Mouse (Mus musculus): Measurements from ENCODE around the gene Tnrc6b. TPM values are rescaled to one million over a fixed set of nuclear protein-coding genes. Genes with fewer than 3 reads are reported as not detected.
A peak's percentile ranks its signal among the peaks of the same experiment; 100 is the strongest.

Gene Tnrc6b
- polyA plus RNA-seq, 2 experiments = 8.1 to 8.8 TPM

- no peaks in the 10 kb centered on the region for H3K27me3 ChIP-seq (ENCODE audit: control insufficient read depth, insufficient read depth, low read length)
- DNase-seq (ENCODE audit: low read depth in 3 of 3, low spot score in 3 of 3) = no peak
- H3K4me3 ChIP-seq (ENCODE audit: insufficient read depth in 1 of 2, low read depth in 2 of 2, low read length in 2 of 2) = no peak overlapping the region
- H3K4me1 ChIP-seq (replicated peaks; ENCODE audit: control insufficient read depth in 2 of 2, insufficient read depth in 2 of 2, low read length in 1 of 2) = peaks cover 5 to 8% of the 10 kb centered on the region in 2 experiments
- H3K9ac ChIP-seq (replicated peaks) = no peak overlapping the region
- no peak for ATAC-seq (ENCODE audit: insufficient read depth)
- H3K27ac ChIP-seq = no peak overlapping the region
- no peaks in the 10 kb centered on the region for H3K9me3 ChIP-seq (ENCODE audit: control insufficient read depth, low read length)
- no peak overlapping the region for H3K4me2 ChIP-seq (ENCODE audit: low read depth)
- no peaks in the 10 kb centered on the region for H3K36me3 ChIP-seq (replicated peaks; ENCODE audit: control insufficient read depth, insufficient read depth, low read depth)
- TF ChIP-seq EP300 (IDR thresholded peaks at IDR 0.05; ENCODE audit: low read depth) (no peak), CTCF (IDR thresholded peaks at IDR 0.05; ENCODE audit: low read depth) (no peak)
- 78% methylated on average over 1 of the region's 1 CpGs for WGBS (ENCODE audit: insufficient replicate concordance)
Measured at GRCm38 (mm10) chr15:80774666-80775065, 63.6 kb downstream of the Tnrc6b start.

DNA sequence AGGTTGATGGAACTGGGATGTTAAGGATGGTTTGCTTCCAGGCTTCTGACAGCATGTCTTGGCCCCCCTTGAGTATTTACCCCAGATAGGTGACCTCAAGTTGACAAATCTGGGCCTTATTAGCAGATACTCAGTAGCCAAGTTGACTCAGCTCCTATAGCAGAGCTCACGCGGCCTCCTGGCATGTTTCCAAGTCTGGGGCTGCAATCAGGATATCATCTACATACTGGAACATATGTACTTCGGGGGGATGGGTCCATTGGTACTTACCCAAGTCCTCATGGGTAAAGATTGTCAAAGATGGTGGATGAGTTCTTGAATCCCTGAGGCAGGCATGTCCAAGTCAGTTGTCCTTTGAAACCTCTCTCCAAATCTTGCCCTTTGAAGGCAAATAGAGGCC is 67.9 kb downstream of the Tnrc6b start:
- no peak for TF ChIP-seq EP300 (IDR thresholded peaks at IDR 0.05; ENCODE audit: low read depth)
- TF ChIP-seq CTCF (IDR thresholded peaks at IDR 0.05; ENCODE audit: low read depth) = no peak
- no peaks in the 10 kb centered on the region for H3K27me3 ChIP-seq (ENCODE audit: control insufficient read depth, insufficient read depth, low read length)
- no peaks in the 10 kb centered on the region for H3K36me3 ChIP-seq (replicated peaks; ENCODE audit: control insufficient read depth, insufficient read depth, low read depth)
- H3K4me1 ChIP-seq (replicated peaks; ENCODE audit: control insufficient read depth in 2 of 2, insufficient read depth in 2 of 2, low read length in 1 of 2) = 0 out of 4 replicates have a peak, but pooled peaks cover 2% of the 10 kb centered on the region in 2 experiments
- H3K4me2 ChIP-seq (ENCODE audit: low read depth) = no peak overlapping the region
- no peak overlapping the region for H3K4me3 ChIP-seq (ENCODE audit: insufficient read depth in 1 of 2, low read depth in 2 of 2, low read length in 2 of 2)
- H3K27ac ChIP-seq = no peak overlapping the region
- H3K9ac ChIP-seq (replicated peaks) = no peak overlapping the region
- ATAC-seq (ENCODE audit: insufficient read depth) = no peak
- no peaks in the 10 kb centered on the region for H3K9me3 ChIP-seq (ENCODE audit: control insufficient read depth, low read length)
- 71% methylated on average over 3 of the region's 3 CpGs for WGBS (ENCODE audit: insufficient replicate concordance)
- no peak for DNase-seq (ENCODE audit: low read depth in 3 of 3, low spot score in 3 of 3)

GRCm38 (mm10) chr15:80780154-80780751 is 69.1 kb downstream of the Tnrc6b start:
- no peaks in the 10 kb centered on the region for H3K27me3 ChIP-seq (ENCODE audit: control insufficient read depth, insufficient read depth, low read length)
- no peak for DNase-seq (ENCODE audit: low read depth in 3 of 3, low spot score in 3 of 3)
- 83% methylated on average over 5 of the region's 5 CpGs for WGBS (ENCODE audit: insufficient replicate concordance)

DNA sequence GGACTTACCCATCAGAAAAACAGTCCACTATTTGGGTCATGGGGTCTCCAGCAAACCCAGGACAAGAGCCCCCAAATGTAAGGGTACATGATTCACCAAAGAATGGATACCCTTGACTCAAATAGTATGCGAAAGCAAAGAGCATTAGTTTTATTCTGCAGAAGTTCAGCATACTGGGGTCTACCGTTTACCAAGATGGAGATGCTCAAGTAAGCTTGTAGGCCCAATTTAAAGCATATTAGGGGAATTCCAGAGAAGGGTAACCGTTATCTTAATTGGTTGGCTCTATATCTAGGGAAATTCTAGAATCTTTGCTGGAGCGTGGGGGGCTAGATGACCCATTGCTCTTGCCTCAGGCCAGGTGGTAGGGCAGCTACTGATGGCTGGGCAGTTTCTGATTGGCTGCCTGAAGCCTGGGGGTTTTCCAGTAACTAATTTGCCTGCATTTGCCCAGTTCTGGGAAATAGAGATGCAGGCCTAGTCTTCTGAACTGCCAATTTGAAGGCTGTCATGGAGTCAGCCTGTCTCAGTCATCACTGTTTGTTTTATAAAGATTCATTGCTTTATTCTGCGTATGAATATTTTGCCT is 70.2 kb downstream of the Tnrc6b start:
- WGBS (ENCODE audit: insufficient replicate concordance) = 75% methylated on average over 5 of the region's 5 CpGs
- ATAC-seq (ENCODE audit: insufficient read depth) = no peak
- H3K4me1 ChIP-seq (replicated peaks; ENCODE audit: control insufficient read depth in 2 of 2, insufficient read depth in 2 of 2, low read length in 1 of 2) = peaks cover 2 to 6% of the 10 kb centered on the region in 2 experiments; a peak in 1 of 4 replicates
- H3K9me3 ChIP-seq (ENCODE audit: control insufficient read depth, low read length) = no peaks in the 10 kb centered on the region
- no peak overlapping the region for H3K27ac ChIP-seq
- no peak overlapping the region for H3K4me3 ChIP-seq (ENCODE audit: insufficient read depth in 1 of 2, low read depth in 2 of 2, low read length in 2 of 2)
- TF ChIP-seq EP300 (IDR thresholded peaks at IDR 0.05; ENCODE audit: low read depth) (no peak), CTCF (IDR thresholded peaks at IDR 0.05; ENCODE audit: low read depth) (no peak)
- H3K9ac ChIP-seq (replicated peaks) = no peak overlapping the region
- no peak overlapping the region for H3K4me2 ChIP-seq (ENCODE audit: low read depth)
- H3K36me3 ChIP-seq (replicated peaks; ENCODE audit: control insufficient read depth, insufficient read depth, low read depth) = no peaks in the 10 kb centered on the region
- peak in 1 of 3 experiments; percentile 37 for DNase-seq (ENCODE audit: low read depth in 3 of 3, low spot score in 3 of 3)
- H3K27me3 ChIP-seq (ENCODE audit: control insufficient read depth, insufficient read depth, low read length) = no peaks in the 10 kb centered on the region

More at GRCm38 (mm10) chr15:80780154-80780751, 69.1 kb downstream of the Tnrc6b start:
- no peaks in the 10 kb centered on the region for H3K36me3 ChIP-seq (replicated peaks; ENCODE audit: control insufficient read depth, insufficient read depth, low read depth)
- H3K27ac ChIP-seq = no peak overlapping the region
- no peak for ATAC-seq (ENCODE audit: insufficient read depth)
- no peak overlapping the region for H3K4me3 ChIP-seq (ENCODE audit: insufficient read depth in 1 of 2, low read depth in 2 of 2, low read length in 2 of 2)
- no peak for TF ChIP-seq CTCF (IDR thresholded peaks at IDR 0.05; ENCODE audit: low read depth)
- TF ChIP-seq EP300 (IDR thresholded peaks at IDR 0.05; ENCODE audit: low read depth) = no peak
- no peaks in the 10 kb centered on the region for H3K9me3 ChIP-seq (ENCODE audit: control insufficient read depth, low read length)
- H3K9ac ChIP-seq (replicated peaks) = no peak overlapping the region
- no peak overlapping the region for H3K4me2 ChIP-seq (ENCODE audit: low read depth)
- peaks cover 2 to 6% of the 10 kb centered on the region in 2 experiments; a peak in 1 of 4 replicates for H3K4me1 ChIP-seq (replicated peaks; ENCODE audit: control insufficient read depth in 2 of 2, insufficient read depth in 2 of 2, low read length in 1 of 2)

- WGBS (ENCODE audit: insufficient replicate concordance) = 65% methylated on average over 7 of the region's 7 CpGs
- no peaks in the 10 kb centered on the region for H3K36me3 ChIP-seq (replicated peaks; ENCODE audit: control insufficient read depth, insufficient read depth, low read depth)
- no peak overlapping the region for H3K27ac ChIP-seq
- ATAC-seq (ENCODE audit: insufficient read depth) (no peak), DNase-seq (ENCODE audit: low read depth in 3 of 3, low spot score in 3 of 3) (no peak)
- H3K9me3 ChIP-seq (ENCODE audit: control insufficient read depth, low read length) = no peaks in the 10 kb centered on the region
- H3K27me3 ChIP-seq (ENCODE audit: control insufficient read depth, insufficient read depth, low read length) = no peaks in the 10 kb centered on the region
- no peak overlapping the region for H3K9ac ChIP-seq (replicated peaks)
- no peak overlapping the region for H3K4me3 ChIP-seq (ENCODE audit: insufficient read depth in 1 of 2, low read depth in 2 of 2, low read length in 2 of 2)
- peak; percentile 58 for TF ChIP-seq CTCF (IDR thresholded peaks at IDR 0.05; ENCODE audit: low read depth)
- no peak for TF ChIP-seq EP300 (IDR thresholded peaks at IDR 0.05; ENCODE audit: low read depth)
- no peak overlapping the region for H3K4me2 ChIP-seq (ENCODE audit: low read depth)
- peaks cover 2 to 6% of the 10 kb centered on the region in 2 experiments; a peak in 1 of 4 replicates for H3K4me1 ChIP-seq (replicated peaks; ENCODE audit: control insufficient read depth in 2 of 2, insufficient read depth in 2 of 2, low read length in 1 of 2)
Measured at GRCm38 (mm10) chr15:80784553-80784971, 73.4 kb downstream of the Tnrc6b start.
